Mouse (Mus musculus): ENCODE measurements at regions not wholly inside any gene's neighbourhood (a gene's known extent, or its start where the extent isn't known, plus 50 kb on each side); places are given as distances from the start of the nearest gene placed in this dataset.

- ATAC-seq (replicated peaks; ENCODE audit: poor library complexity, severe bottlenecking) = no peak
Measured at GRCm38 (mm10) chr1:6928658-6929057, 2121.0 kb downstream of the Gm37988 start.

- ATAC-seq (replicated peaks; ENCODE audit: poor library complexity, severe bottlenecking) = no peak
Measured at GRCm38 (mm10) chr1:6931876-6932275, 2124.2 kb downstream of the Gm37988 start.

- peak; percentile 86 for ATAC-seq (replicated peaks; ENCODE audit: poor library complexity, severe bottlenecking)
Measured at GRCm38 (mm10) chr1:6969838-6970237, 2162.1 kb downstream of the Gm37988 start.

- no peak for ATAC-seq (replicated peaks; ENCODE audit: poor library complexity, severe bottlenecking)
Measured at GRCm38 (mm10) chr1:6973749-6974327, 2166.1 kb downstream of the Gm37988 start.

GRCm38 (mm10) chr1:6979626-6980025 lies 2171.9 kb downstream of the Gm37988 start:
- ATAC-seq (replicated peaks; ENCODE audit: poor library complexity, severe bottlenecking) = no peak

GRCm38 (mm10) chr1:6984226-6984625 lies 2176.5 kb downstream of the Gm37988 start:
- no peak for ATAC-seq (replicated peaks; ENCODE audit: poor library complexity, severe bottlenecking)

GRCm38 (mm10) chr1:6997611-6998010 lies 2189.9 kb downstream of the Gm37988 start:
- no peak for ATAC-seq (replicated peaks; ENCODE audit: poor library complexity, severe bottlenecking)

- ATAC-seq (replicated peaks; ENCODE audit: poor library complexity, severe bottlenecking) = no peak
Measured at GRCm38 (mm10) chr1:7010184-7010583, 2202.5 kb downstream of the Gm37988 start.

All from granulocyte monocyte progenitor cell, adult 5-6 weeks (primary cell).